Mouse (Mus musculus): ENCODE measurements at regions not wholly inside any gene's neighbourhood (a gene's known extent, or its start where the extent isn't known, plus 50 kb on each side); places are given as distances from the start of the nearest gene placed in this dataset.

DNA sequence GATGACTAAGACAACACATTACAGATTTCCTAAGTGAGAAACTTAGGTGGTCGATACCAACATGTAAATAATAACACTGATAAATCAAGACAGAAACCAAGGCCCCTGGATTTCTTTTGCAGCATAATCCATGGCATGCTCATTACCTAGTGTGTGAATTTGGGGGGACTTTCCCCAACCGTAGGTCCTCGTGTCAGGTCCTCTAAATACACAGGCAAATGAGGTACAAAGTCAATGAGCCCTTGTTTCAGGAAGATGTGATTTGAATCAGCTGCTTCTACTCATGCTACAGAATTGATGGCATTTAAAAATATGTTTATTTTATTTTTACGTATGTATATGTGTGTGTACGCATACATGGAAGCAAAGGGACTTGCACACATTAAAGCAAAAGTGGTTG is 59.0 kb upstream of the Commd8 start:
- TF ChIP-seq POLR2A (IDR thresholded peaks at IDR 0.05; ENCODE audit: borderline replicate concordance, control insufficient read depth, low read depth, low read length): no peak
- TF ChIP-seq CTCF (IDR thresholded peaks at IDR 0.05; ENCODE audit: control insufficient read depth, insufficient read depth, low read length): no peak
